Mouse (Mus musculus) hindbrain, embryonic 10.5 days (tissue): ENCODE data around the gene Ghr. TPM values are rescaled to one million over a fixed set of nuclear protein-coding genes. Genes with fewer than 3 reads are reported as not detected.

Experiments used
- DNase-seq: peaks from one replicate; pipeline ENCODE4 v3.0.0-alpha.2; 2017; ENCODE audit warnings: low spot score
- H3K27ac ChIP-seq: fragments of 300-500 bp; sonication (generic); 2 replicates; pipeline ENCODE4 v1.5.1; 2016; ENCODE audit warnings: mild to moderate bottlenecking, moderate library complexity
- H3K27me3 ChIP-seq: fragments of 300-500 bp; sonication (generic); 2 replicates; pipeline ENCODE4 v1.6.1; 2016; ENCODE audit warnings: mild to moderate bottlenecking; ENCODE audit not compliant: poor library complexity, insufficient read depth, severe bottlenecking
- H3K36me3 ChIP-seq: fragments of 300-500 bp; sonication (generic); 2 replicates; pipeline ENCODE4 v1.6.1; 2016; ENCODE audit warnings: mild to moderate bottlenecking, moderate library complexity
- H3K4me1 ChIP-seq: fragments of 300-500 bp; sonication (generic); replicated peaks from 2 replicates; pipeline ENCODE4 v1.6.1; 2016; ENCODE audit warnings: mild to moderate bottlenecking
- H3K4me3 ChIP-seq: fragments of 300-500 bp; sonication (generic); 2 replicates; pipeline ENCODE4 v1.5.1; 2016; ENCODE audit warnings: mild to moderate bottlenecking, moderate library complexity
- H3K9me3 ChIP-seq: fragments of 300-500 bp; sonication (generic); 2 replicates; pipeline ENCODE4 v1.6.1; 2016; ENCODE audit warnings: mild to moderate bottlenecking, moderate library complexity
- WGBS: fragments of 180-500 bp; shearing (Covaris S2); methylation state at CpG from one replicate; pipeline ENCODE4 v1.1.7; 2016; 5-methylcytosine and 5-hydroxymethylcytosine counted together
- polyA plus RNA-seq: library from polyadenylated mRNA; unstranded; fragments of >200 nt; fragmentation: Nextera tagmentation; extraction: Ambion mirVana; gene quantifications from 2 replicates; pipeline ENCODE4 v1.2.1, GENCODE M21; 2016

Ghr gene
- polyA plus RNA-seq, 1 experiment from 2014 or later = 13.5 TPM

DNA sequence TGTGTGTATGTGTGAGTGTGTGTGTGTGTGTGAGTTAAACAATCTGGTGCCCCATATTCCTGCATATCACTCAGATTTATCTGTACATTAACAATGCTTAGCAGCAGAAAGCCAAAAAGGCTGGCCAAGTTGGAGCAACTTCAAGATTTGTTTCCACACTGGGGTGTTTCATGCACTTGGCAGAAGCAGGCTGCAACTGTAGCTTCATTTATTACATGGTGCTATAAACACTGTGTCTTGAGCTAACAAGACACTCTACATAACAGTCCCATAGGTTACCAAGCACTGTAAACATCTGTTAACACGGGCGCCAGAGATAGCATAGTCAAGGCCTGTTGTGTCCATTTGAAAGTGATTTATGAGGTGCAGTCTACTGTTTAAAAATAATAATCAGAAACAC lies 3.1 kb downstream of the Ghr start:
- no peaks in the 10 kb centered on the region; the same call in 1 of the 2 replicates for H3K4me1 ChIP-seq
- DNase-seq = no peak
- WGBS = 83% methylated on average over 2 of the region's 2 CpGs
- H3K36me3 ChIP-seq = no peaks in the 10 kb centered on the region
- no peak overlapping the region for H3K27ac ChIP-seq
- H3K9me3 ChIP-seq = no peaks in the 10 kb centered on the region
- no peaks in the 10 kb centered on the region for H3K27me3 ChIP-seq
- no peak overlapping the region for H3K4me3 ChIP-seq

DNA sequence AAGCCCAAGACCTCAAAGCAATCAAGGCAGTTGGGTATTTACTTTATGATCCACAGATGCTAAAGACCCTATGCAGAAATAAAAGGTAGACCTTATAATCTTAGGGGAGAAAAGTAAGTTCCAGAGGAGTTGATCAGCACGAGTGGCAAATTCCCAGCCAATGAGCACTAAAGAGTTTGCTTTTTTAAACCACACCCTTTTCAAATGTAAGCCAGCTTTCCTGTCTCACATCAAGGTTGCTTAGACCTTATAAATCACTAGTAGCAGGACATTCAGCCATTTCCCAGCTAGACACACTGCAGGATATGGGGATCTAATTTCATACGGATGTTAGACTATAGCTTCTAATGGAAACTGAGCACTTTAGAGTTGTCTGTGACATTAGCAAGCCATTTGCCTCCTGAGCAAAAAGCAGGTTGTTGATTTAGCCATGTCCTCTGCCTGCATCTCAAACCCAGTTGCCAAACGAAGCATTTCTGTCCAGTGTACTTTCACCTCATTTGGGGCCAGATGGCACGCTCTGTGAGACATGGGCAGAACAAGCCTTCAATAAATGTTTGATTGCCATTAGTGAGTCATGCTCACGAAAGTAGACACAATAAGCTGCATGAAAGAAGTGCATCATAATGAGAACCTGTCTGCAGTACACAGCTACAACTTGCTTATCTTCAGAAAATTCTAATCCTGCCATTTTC lies 4.9 kb downstream of the Ghr start:
- H3K36me3 ChIP-seq = no peaks in the 10 kb centered on the region
- H3K4me1 ChIP-seq = no peaks in the 10 kb centered on the region; the same call in 1 of the 2 replicates
- no peak for DNase-seq
- no peaks in the 10 kb centered on the region for H3K9me3 ChIP-seq
- H3K27ac ChIP-seq = no peak overlapping the region
- WGBS = 81% methylated on average over 5 of the region's 5 CpGs
- no peak overlapping the region for H3K4me3 ChIP-seq
- H3K27me3 ChIP-seq = no peaks in the 10 kb centered on the region

DNA sequence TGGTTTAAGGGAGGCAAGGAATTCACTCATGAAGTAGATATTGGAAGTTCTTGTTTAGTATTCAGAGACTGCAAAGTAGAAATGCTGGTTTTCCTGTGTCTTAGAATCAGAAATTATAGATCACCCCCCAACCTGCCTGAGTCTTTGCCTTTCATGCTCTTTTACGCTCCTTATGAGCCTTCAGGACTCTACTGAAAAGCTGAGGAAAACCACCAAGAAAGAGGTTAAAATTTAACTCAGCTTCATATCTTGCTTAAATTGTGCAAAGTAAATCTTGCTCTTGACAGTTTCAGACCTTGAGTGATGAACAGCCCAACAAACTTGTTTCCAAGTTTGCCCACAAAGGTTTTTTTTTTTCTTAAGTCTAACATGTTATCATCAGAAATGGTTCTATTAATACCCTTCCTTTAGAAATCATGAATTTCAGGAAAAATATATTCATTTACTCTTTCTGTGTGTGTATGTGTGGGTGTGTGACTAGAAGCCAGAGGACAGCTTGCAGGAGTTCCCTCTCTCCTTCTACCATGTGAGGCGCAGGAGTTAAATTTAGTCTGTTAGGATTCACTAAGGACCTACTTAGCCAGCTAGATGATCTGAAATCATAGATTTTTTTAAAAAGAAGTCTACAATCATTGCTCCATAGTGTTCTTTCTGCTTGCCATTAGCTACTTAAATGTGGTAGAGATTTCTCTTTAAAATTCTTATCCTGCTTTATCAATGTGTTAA lies 14.0 kb downstream of the Ghr start:
- H3K36me3 ChIP-seq = no peaks in the 10 kb centered on the region
- no peak overlapping the region for H3K27ac ChIP-seq
- 90% methylated on average over 2 of the region's 2 CpGs for WGBS
- H3K4me3 ChIP-seq = no peak overlapping the region
- H3K4me1 ChIP-seq = no peaks in the 10 kb centered on the region
- H3K9me3 ChIP-seq = no peaks in the 10 kb centered on the region
- DNase-seq = no peak
- no peaks in the 10 kb centered on the region for H3K27me3 ChIP-seq

- no peak overlapping the region for H3K4me3 ChIP-seq
- no peak for DNase-seq
- H3K36me3 ChIP-seq = no peaks in the 10 kb centered on the region
- H3K9me3 ChIP-seq = no peaks in the 10 kb centered on the region
- 79% methylated on average over 4 of the region's 4 CpGs for WGBS
- no peak overlapping the region for H3K27ac ChIP-seq
- no peaks in the 10 kb centered on the region for H3K4me1 ChIP-seq
- H3K27me3 ChIP-seq = no peaks in the 10 kb centered on the region
Observed at GRCm38 (mm10) chr15:3564570-3564969, 18.7 kb downstream of the Ghr start.

- Histone ChIP-seq H3K27me3 (no peaks in the 10 kb centered on the region), H3K9me3 (no peaks in the 10 kb centered on the region), H3K27ac (no peak overlapping the region), H3K4me3 (no peak overlapping the region), H3K36me3 (no peaks in the 10 kb centered on the region), H3K4me1 (no peaks in the 10 kb centered on the region)
- DNase-seq = no peak
- WGBS = 51% methylated on average over 7 of the region's 7 CpGs
Observed at GRCm38 (mm10) chr15:3563929-3564516, 19.3 kb downstream of the Ghr start.

DNA sequence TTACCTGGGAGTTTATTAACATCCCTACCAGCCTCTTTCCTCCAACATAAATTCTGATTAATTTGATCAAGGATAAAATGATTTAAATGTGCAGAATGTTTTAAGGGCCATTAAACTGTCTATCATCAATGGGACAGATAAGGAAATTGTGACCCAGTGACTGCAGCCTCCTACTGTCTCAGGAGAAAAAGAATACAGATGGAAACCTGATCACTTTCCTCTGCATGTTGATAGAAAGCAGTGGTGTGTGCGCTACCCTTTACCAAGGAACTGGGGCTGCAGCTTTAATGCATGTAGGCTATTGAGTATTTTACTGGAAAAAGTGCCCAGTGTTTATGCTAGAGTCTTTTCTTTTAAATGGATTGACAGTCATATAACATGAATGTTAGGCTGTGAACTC lies 19.8 kb downstream of the Ghr start:
- DNase-seq = no peak
- H3K36me3 ChIP-seq = no peaks in the 10 kb centered on the region
- H3K9me3 ChIP-seq = no peaks in the 10 kb centered on the region
- H3K27me3 ChIP-seq = no peaks in the 10 kb centered on the region
- no peak overlapping the region for H3K27ac ChIP-seq
- WGBS = 69% methylated on average over 1 of the region's 1 CpGs
- H3K4me1 ChIP-seq = no peaks in the 10 kb centered on the region
- H3K4me3 ChIP-seq = no peak overlapping the region

DNA sequence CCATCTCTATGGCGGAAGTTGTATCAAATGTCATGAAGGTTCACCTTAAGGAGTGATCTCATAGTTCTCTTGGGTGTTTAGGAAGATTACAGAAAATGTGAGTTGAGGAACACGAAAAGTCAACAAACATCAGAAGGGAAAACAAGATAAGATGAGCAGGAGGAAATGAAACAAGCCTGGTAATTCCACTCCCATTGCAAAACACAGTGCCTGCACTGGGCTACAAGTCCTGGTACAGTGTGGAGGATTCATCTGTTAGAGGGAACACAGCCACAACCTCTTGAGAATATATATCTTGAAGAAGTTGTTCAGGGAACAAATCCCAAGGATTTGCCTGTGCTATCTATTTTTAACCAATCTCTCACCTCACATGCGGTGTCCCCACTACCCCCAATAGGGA lies 24.8 kb downstream of the Ghr start:
- no peaks in the 10 kb centered on the region for H3K4me1 ChIP-seq
- H3K27me3 ChIP-seq = no peaks in the 10 kb centered on the region
- no peaks in the 10 kb centered on the region for H3K36me3 ChIP-seq
- no peak overlapping the region for H3K27ac ChIP-seq
- no peaks in the 10 kb centered on the region for H3K9me3 ChIP-seq
- WGBS = 84% methylated on average over 3 of the region's 3 CpGs
- H3K4me3 ChIP-seq = no peak overlapping the region
- no peak for DNase-seq

DNA sequence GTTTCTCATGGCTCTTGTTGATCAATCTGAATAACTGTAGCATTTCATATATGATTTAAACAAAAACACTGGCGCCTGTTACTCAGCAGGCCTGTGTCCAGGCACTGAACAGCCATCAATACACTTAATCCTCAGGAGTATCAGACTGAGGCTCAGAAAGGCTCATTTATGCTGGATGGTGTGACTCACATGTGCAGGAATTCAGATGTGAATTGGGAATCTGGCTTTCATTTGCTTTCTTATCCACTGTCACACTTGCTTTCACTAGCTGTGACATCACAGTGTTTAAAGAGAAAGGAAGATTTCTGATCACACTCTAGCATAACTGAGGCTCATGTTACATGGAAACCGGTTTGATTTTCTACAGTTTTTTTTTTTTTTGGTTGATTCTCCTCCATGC lies 39.0 kb downstream of the Ghr start:
- Histone ChIP-seq H3K27ac (no peak overlapping the region), H3K4me1 (no peaks in the 10 kb centered on the region), H3K27me3 (no peaks in the 10 kb centered on the region), H3K36me3 (no peaks in the 10 kb centered on the region), H3K4me3 (no peak overlapping the region), H3K9me3 (no peaks in the 10 kb centered on the region)
- WGBS = 81% methylated on average over 2 of the region's 2 CpGs
- DNase-seq = no peak

GRCm38 (mm10) chr15:3536309-3536900 lies 46.9 kb downstream of the Ghr start:
- H3K27ac ChIP-seq = no peak overlapping the region
- no peaks in the 10 kb centered on the region for H3K4me1 ChIP-seq
- H3K9me3 ChIP-seq = no peaks in the 10 kb centered on the region
- H3K36me3 ChIP-seq = no peaks in the 10 kb centered on the region
- H3K4me3 ChIP-seq = no peak overlapping the region
- no peaks in the 10 kb centered on the region for H3K27me3 ChIP-seq
- no peak for DNase-seq
- 79% methylated on average over 3 of the region's 3 CpGs for WGBS

- no peaks in the 10 kb centered on the region for H3K27me3 ChIP-seq
- H3K36me3 ChIP-seq = no peaks in the 10 kb centered on the region
- H3K4me3 ChIP-seq = no peak overlapping the region
- no peaks in the 10 kb centered on the region; the same call in 1 of the 2 replicates for H3K4me1 ChIP-seq
- WGBS = 82% methylated on average over 1 of the region's 1 CpGs
- no peaks in the 10 kb centered on the region for H3K9me3 ChIP-seq
- DNase-seq = no peak
- no peak overlapping the region for H3K27ac ChIP-seq
Observed at GRCm38 (mm10) chr15:3514027-3514426, 69.3 kb downstream of the Ghr start.

GRCm38 (mm10) chr15:3512380-3512779 lies 70.9 kb downstream of the Ghr start:
- Histone ChIP-seq H3K4me3 (no peak overlapping the region), H3K36me3 (no peaks in the 10 kb centered on the region), H3K4me1 (peaks cover 2% of the 10 kb centered on the region; the same call in 1 of the 2 replicates), H3K27me3 (no peaks in the 10 kb centered on the region), H3K27ac (no peak overlapping the region), H3K9me3 (no peaks in the 10 kb centered on the region)
- 89% methylated on average over 1 of the region's 1 CpGs for WGBS
- no peak for DNase-seq

GRCm38 (mm10) chr15:3511639-3512171 lies 71.6 kb downstream of the Ghr start:
- DNase-seq = no peak
- H3K27me3 ChIP-seq = no peaks in the 10 kb centered on the region
- 89% methylated on average over 2 of the region's 2 CpGs for WGBS

DNA sequence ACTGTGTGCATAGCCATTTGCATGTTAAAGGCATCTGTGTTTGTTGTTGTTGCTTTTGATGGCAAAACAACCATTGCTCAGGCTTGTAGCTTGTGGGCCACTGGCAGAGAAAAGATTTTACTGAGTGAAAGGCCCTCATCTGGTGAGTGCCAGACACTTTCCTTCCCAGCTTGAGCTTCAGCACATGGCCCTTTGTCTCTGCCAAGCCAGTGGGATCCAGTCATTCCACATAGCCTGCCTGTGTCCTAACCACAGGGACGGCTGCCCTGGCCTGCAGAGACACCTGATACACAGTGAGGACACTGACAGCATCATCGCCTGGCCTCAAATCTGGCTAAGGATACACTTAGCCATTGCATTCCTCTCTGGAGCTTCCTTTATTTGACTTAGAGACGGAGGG lies 74.2 kb downstream of the Ghr start:
- WGBS = 68% methylated on average over 3 of the region's 3 CpGs
- no peak for DNase-seq

More at GRCm38 (mm10) chr15:3511639-3512171, 71.6 kb downstream of the Ghr start:
- H3K4me1 ChIP-seq = peaks cover 2% of the 10 kb centered on the region; the same call in 1 of the 2 replicates
- H3K9me3 ChIP-seq = no peaks in the 10 kb centered on the region
- H3K36me3 ChIP-seq = no peaks in the 10 kb centered on the region
- no peak overlapping the region for H3K27ac ChIP-seq
- H3K4me3 ChIP-seq = no peak overlapping the region

More for the DNA sequence above, 74.2 kb downstream of the Ghr start:
- Histone ChIP-seq H3K27ac (no peak overlapping the region), H3K9me3 (no peaks in the 10 kb centered on the region), H3K27me3 (no peaks in the 10 kb centered on the region), H3K4me1 (peaks cover 2% of the 10 kb centered on the region; the same call in 1 of the 2 replicates), H3K36me3 (no peaks in the 10 kb centered on the region), H3K4me3 (no peak overlapping the region)
